Mouse (Mus musculus): ENCODE results near the gene Uqcc1. TPM values are rescaled to one million over a fixed set of nuclear protein-coding genes. Genes with fewer than 3 reads are reported as not detected.
"Not testable (repeated sequence)": the region's sequence is repeated elsewhere in the genome, so short reads cannot be mapped to it uniquely, and the experiment has no call there.

Gene Uqcc1
- total RNA-seq, 2 experiments from 2014 or later, result 45.8 to 50.2 TPM

DNA sequence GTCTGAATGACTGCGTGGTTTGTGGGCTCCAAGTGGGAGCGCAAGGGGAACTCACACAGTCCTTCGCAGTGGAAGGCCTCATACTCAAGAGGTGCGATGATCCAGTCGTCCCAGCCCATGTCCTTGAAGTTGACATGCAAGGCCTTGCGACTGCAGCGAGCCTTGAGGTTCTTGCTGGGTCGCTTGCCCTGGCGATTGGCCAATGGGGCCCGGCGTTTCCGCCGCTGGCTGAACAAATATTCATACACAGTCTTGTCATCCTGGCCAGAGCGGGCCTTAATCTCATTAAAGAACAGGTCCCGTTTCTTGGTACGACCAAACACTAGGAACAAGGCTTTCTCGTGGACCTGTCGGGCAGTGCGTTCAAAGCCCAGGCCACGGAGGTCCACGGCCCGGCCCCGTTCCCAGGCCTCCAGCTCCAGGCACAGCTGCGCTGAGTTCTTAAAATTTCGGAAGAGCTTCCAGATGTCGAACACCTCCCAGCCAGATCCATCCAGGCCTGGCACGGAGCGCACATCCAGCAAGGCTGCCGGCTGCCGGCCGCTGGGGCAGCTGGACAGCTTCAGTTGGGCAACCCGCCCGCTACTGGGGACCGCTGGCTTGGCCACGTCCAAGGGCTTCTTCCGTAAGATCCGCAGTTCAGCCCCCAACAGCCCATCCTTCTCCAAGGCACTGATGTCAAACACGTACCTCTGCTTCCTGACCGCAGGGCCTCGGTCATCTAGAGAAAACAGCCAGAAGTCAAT is 11.8 kb upstream of the Uqcc1 start:
- DNase-seq (ENCODE audit: low spot score in 2 of 2), result no peak
- intact Hi-C loops (cut with DNase I), result no loop called here

DNA sequence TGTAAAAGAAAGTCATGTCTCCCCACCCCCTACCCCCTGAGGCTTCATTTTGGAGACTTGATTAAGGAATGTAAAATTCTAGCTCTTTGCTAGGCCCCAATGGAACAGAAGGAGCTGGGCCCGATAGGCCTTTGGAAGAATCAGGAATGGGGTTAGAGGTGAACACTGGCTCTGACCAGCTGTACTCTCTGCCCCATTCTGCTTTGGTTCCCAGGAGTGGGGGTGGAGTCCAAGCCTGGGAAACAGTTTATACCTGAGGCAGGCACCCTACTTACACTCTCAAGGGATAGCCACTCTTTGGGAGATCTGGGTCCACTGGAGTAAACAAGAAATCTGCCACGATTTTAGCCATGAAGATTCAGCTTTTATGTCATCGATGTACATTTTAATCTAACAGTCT is 10.6 kb upstream of the Uqcc1 start, which contains the start of gene Gm15557:
TSS of gene Gm15557 (plus strand) at position 48 of the 400 bp plus-strand sequence.
- DNase-seq (ENCODE audit: low spot score in 2 of 2), result no peak
- intact Hi-C loops (cut with DNase I), result no loop called here

DNA sequence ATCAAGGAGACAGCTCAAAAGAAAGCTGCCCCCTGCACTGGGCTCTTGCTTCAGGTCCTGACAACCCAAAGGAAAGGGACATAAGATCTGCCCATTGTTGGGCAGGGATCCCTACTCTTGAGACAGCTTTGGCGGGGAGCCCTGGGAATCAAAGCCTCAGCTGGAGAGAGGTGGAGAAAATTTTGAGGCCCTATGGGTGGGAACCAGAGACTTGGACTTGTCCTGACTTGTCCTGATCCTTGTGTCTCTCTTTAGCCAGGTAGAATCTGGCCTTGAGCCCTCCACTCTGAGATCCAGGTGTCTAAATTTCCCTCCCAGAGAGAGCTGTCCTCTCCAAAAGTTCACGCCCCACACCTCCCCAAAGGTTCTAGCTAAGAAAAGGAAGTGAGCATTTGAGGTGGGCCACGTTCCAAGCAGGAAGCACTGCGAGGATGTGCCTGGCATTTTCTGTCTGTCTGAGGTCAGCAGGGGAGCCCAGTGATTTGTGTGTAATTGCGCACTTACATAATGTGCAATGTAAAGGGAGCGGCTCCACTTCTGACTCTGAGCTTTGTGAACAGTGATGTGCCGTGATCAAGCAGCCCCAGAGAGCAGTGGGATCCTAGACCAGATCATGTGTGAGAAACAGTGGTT is 9.9 kb upstream of the Uqcc1 start:
- DNase-seq (ENCODE audit: low spot score in 2 of 2), result no peak
- intact Hi-C loops (cut with DNase I), result no loop called here

GRCm38 (mm10) chr2:155928711-155929345 is 1.3 kb downstream of the Uqcc1 start:
- intact Hi-C loops (cut with DNase I), result no loop called here

DNA sequence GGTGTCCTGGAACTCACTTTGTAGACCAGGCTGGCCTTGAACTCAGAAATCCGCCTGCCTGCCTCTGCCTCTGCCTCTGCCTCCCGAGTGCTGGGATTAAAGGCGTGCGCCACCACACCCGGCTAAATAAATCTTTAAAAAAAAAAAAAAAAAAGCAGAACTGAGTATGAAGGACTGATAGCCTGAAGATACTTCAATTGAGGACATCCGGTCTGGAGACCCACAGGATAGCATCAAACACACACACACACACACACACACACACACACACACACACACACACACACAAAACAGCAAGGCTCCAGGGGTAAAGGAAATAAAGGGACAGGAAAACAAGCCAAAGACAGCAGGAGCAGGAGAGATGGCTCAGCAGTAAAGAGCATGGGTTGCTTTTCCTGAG is 4.9 kb downstream of the Uqcc1 start:
- intact Hi-C loops (cut with DNase I); DNase-seq (ENCODE audit: low spot score in 2 of 2): not testable (repeated sequence)

More at GRCm38 (mm10) chr2:155928711-155929345, 1.3 kb downstream of the Uqcc1 start:
- DNase-seq (ENCODE audit: low spot score in 2 of 2), result no peak

DNA sequence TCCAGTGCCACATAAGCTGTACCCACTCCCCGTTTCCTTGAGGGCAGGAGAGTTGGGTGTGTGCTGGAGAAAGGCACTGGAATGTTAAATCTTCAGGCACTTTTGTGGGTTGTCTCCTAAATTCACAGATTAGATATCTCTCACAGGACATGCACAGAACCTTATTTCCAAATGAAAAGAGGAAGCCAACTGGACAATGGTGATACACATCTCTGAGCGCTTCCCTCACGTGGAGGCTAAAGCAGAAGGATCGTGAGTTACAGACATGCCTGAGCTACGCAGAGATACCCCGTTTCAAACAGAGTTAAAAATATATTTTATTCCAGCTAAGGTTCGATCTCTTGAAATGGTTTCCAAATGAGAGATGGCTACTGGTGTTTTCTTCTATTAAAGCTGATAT is 7.0 kb downstream of the Uqcc1 start:
- DNase-seq (ENCODE audit: low spot score in 2 of 2), result no peak
- intact Hi-C loops (cut with DNase I), result no loop called here

DNA sequence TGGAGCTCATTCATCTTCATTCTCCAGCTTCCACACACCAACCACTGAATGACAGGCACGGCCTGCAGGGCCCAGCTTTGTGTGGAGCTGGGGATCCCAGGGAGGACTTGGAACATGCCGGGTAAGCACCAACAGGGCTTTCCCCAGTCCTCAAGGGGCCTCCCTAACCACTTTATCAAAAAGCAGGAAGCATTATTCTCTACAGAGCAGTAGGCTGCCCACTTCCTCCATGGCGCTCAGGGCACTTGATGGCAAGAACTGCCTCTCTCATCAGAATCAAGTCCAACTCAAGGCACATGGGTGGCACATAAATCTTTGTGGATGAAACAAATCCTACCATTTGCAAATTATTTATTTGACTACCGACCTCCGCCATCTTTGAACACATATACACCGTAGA is 15.4 kb downstream of the Uqcc1 start:
- no peak for DNase-seq (ENCODE audit: low spot score in 2 of 2)
- intact Hi-C loops (cut with DNase I), result no loop called here

DNA sequence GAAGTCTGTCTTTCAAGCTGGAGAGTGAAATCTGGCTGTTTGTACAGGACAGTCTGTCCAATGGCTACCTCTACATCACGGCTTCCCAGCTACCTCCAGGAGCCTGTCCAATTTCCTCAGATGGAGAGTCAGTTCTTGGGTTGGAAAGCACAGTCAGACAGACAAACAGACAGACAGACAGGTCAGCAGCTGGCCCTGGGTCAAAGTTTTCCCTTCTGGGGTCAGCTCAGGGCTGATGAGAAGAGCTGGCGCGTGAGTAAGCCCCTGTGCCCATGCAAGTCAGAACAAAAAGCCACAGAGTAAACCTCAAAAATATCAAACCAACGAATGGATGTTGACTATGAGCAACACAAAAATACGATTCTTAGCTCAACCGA is 26.5 kb downstream of the Uqcc1 start:
- intact Hi-C loops (cut with DNase I), result no loop called here
- no peak for DNase-seq (ENCODE audit: low spot score in 2 of 2)

DNA sequence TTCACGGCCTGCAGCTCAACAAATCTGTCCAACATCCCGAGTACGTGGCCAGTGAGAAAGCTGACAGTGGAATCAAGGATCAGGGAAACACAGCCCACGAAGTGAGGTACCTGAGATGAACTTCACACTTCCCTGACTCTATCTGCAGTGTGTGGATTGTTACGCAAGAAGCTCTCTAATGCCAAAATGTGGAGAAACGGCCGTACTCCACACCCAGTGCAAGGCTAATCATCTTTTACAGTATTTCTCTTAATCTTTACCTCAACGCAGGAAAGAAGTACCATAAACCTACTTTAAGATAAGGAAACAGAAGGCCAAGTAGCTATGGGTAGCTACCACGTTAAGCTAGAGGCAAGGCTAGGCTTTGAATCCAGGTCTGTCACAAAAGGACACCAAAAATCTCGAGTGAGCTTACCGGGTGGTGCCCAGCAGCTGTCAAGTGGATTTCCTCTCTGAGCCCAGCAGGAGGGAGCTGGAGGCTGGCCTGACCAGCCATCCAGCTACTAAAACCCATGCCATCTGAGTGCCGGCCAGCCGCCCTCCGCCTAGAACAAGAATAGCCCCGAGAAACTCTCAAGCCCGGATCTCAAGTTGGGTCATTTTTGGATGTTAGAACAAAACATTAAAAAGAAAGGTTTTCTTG is 27.0 kb downstream of the Uqcc1 start:
- DNase-seq (ENCODE audit: low spot score in 2 of 2), result peak in 1 of 2 experiments; percentile 17
- intact Hi-C loops (cut with DNase I), result no loop called here

GRCm38 (mm10) chr2:155895046-155895735 is 34.9 kb downstream of the Uqcc1 start:
- DNase-seq (ENCODE audit: low spot score in 2 of 2), result no peak
- intact Hi-C loops (cut with DNase I), result no loop called here

DNA sequence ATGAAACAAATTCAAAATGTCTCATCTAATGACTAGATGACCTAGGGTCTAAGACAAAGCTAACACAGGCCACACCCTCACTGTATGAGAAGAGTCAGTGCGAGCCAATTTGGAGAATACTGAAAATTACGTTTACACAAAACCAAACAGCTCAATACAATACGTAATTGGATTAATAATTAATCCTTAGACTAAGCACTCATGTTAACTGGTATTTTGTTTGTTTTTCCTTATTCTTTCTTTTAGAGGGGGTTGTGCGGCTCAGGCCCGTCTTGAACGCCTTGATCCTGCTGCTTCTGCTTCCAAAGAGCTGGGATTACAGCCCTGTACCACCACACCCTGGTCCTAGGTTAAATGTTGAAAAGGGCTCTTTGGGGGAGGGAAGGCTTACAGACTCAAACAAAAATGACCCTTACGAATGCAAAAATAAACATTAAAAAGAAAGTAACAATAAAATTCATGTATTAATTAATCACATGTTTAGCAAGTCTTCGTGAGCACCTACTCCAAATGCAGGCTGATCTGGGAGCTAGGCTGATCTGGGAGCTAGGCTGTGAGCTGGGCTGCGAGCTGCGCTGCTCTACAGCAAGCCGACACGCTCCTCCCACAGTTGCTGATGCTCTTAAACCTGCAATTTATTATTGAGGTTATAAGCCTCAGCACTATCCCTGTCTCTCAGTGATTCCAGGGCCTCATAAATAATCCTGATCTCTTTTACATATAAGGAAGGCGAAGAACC is 35.6 kb downstream of the Uqcc1 start:
- intact Hi-C loops (cut with DNase I), result no loop called here
- no peak for DNase-seq (ENCODE audit: low spot score in 2 of 2)

GRCm38 (mm10) chr2:155886776-155887175 is 43.3 kb downstream of the Uqcc1 start:
- intact Hi-C loops (cut with DNase I), result no loop called here
- DNase-seq (ENCODE audit: low spot score in 2 of 2), result no peak

- DNase-seq (ENCODE audit: low spot score in 2 of 2), result no peak
- intact Hi-C loops (cut with DNase I), result no loop called here
Observed at GRCm38 (mm10) chr2:155885271-155885697, 44.8 kb downstream of the Uqcc1 start.

DNA sequence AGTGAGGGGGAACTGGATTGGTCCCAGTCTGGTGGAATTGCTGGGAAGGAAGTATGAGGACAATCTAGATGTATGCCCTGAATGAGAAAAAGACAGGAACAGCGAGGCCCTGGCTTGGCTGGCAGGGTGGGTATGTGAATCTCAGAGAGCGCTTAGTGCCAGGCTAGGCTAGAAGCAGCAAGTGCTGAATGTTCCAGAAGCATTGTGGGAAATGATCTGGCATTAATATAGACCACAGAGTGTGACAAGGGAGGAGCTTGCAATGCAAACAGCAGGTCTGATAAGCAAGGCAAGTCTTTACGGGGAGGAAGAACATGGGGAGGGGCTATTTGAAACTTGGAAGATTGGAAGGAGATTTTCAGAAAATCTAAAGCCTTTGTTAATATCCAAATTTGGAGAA is 48.0 kb downstream of the Uqcc1 start:
- no peak for DNase-seq (ENCODE audit: low spot score in 2 of 2)
- intact Hi-C loops (cut with DNase I), result no loop called here

GRCm38 (mm10) chr2:155878964-155879876 is 50.9 kb downstream of the Uqcc1 start:
- intact Hi-C loops (cut with DNase I), result no loop called here
- no peak for DNase-seq (ENCODE audit: low spot score in 2 of 2)

DNA sequence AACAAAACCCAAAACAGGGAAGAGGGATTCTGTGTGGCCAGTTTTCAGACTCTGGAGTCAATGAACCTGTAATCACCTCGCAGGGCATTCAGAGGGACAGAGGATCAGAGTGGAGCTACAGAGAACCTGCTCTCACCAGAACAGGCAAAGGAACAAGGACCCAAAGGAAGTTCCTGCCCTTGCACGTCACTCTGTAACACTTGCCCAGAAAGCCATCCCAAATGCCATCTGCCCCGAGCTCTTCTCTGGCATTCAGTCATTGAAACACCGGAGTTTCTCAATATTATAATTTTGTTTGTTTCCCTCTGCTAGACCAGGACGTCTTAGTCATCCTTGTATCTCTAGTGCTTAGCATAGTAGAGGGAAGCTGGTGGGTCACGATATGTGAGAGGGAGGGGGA is 56.5 kb downstream of the Uqcc1 start:
- intact Hi-C loops (cut with DNase I), result no loop called here
- DNase-seq (ENCODE audit: low spot score in 2 of 2), result no peak

DNA sequence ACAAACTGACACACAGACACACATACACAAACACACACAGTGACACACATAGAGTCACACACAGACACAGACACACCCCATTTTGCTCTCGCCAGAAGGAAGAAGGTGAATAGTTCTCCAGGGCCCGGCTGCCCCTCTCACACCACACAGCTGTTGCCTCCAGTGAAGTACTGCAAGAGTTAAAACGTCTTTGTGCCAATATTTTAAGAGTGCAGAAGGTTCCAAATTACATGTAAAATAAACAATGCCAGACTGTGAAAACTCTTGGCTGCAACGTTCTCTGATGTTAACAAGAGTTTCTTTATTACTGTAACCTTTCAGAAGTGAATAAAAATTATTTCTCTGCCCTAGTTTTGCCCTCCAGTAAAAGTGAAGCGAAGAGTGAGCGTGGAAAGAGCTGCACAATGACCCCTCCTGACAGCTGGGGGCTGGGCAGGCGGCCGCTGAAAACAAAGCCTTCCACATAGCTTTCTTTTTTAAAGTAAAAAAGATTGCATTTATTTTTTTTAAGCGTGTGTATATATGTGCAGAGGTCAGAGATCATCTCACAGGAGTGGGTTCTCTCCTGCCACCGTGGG is 57.1 kb downstream of the Uqcc1 start:
- no peak for DNase-seq (ENCODE audit: low spot score in 2 of 2)
- intact Hi-C loops (cut with DNase I), result no loop called here

DNA sequence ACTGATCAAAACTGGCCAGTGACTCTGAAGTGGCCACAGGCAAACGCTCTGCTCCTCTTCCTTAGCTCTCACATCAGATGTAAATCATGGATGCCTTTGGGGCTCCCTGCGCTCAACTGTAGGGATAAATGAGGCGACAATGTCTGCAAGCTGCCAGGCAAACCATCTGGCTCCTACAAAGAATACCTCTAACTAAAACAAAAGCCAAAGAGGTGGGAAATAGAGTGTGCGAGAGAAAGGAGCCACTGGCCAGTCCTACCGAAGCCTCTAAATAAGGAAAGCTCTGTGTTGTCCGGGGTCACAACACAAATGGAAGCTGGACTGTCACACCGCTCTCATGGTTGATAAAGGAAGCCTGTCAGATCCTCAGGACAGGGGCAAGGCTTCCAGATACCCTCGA is 57.6 kb downstream of the Uqcc1 start:
- intact Hi-C loops (cut with DNase I), result no loop called here
- no peak for DNase-seq (ENCODE audit: low spot score in 2 of 2)
